Mouse (Mus musculus): ENCODE measurements around the gene Slc22a18. TPM values are rescaled to one million over a fixed set of nuclear protein-coding genes. Genes with fewer than 3 reads are reported as not detected.
"Not testable (repeated sequence)": the region's sequence is repeated elsewhere in the genome, so short reads cannot be mapped to it uniquely, and the experiment has no call there.

The Slc22a18 gene
- polyA plus RNA-seq, 1 experiment from 2014 or later: 4.7 TPM

- 86% methylated on average over 2 of the region's 2 CpGs for WGBS
Measured at GRCm38 (mm10) chr7:143533284-143533683, 59.7 kb downstream of the Slc22a18 start.

DNA sequence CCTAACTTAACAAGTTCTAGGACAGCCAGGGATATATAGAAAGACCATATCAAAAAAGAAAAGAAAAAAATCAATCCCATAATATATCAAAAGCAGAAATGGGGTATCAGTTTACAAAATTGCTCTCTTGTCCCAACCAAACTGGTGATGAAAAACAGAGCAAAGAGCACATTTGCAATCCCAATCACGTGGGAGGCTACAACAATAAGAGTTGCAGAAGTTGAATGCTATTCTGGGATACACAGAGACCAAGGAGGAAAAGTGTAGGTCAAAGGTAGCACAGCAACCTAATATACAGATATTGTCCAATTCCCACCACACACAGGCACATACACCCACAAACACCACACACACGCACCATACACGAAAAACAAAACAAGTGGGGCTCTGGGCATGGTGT is 62.7 kb downstream of the Slc22a18 start:
- Histone ChIP-seq H3K27me3 (ENCODE audit: control insufficient read depth, insufficient read depth, low read length) (no peaks in the 10 kb centered on the region), H3K27ac (ENCODE audit: low read depth, low read length) (no peak overlapping the region), H3K4me3 (ENCODE audit: low read length) (no peak overlapping the region), H3K9ac (ENCODE audit: low read depth, low read length) (no peak overlapping the region), H3K9me3 (ENCODE audit: control insufficient read depth, low read length) (no peaks in the 10 kb centered on the region), H3K36me3 (ENCODE audit: control insufficient read depth, insufficient read depth, low read length) (peaks cover 92% of the 10 kb centered on the region), H3K4me1 (ENCODE audit: control insufficient read depth, insufficient read depth, low read length) (no peaks in the 10 kb centered on the region), H3K4me2 (replicated peaks; ENCODE audit: low read depth, low read length) (no peak overlapping the region)
- ATAC-seq (ENCODE audit: low FRiP score, low TSS enrichment): no peak
- WGBS: 87% methylated on average over 3 of the region's 3 CpGs

More at GRCm38 (mm10) chr7:143533284-143533683, 59.7 kb downstream of the Slc22a18 start:
- ATAC-seq (ENCODE audit: low FRiP score, low TSS enrichment): no peak
- H3K27me3 ChIP-seq (ENCODE audit: control insufficient read depth, insufficient read depth, low read length): no peaks in the 10 kb centered on the region
- no peak overlapping the region for H3K4me3 ChIP-seq (ENCODE audit: low read length)
- H3K36me3 ChIP-seq (ENCODE audit: control insufficient read depth, insufficient read depth, low read length): peaks cover 100% of the 10 kb centered on the region
- H3K9me3 ChIP-seq (ENCODE audit: control insufficient read depth, low read length): no peaks in the 10 kb centered on the region
- H3K4me1 ChIP-seq (ENCODE audit: control insufficient read depth, insufficient read depth, low read length): no peaks in the 10 kb centered on the region
- H3K27ac ChIP-seq (ENCODE audit: low read depth, low read length): no peak overlapping the region
- no peak overlapping the region for H3K9ac ChIP-seq (ENCODE audit: low read depth, low read length)
- no peak overlapping the region for H3K4me2 ChIP-seq (replicated peaks; ENCODE audit: low read depth, low read length)

DNA sequence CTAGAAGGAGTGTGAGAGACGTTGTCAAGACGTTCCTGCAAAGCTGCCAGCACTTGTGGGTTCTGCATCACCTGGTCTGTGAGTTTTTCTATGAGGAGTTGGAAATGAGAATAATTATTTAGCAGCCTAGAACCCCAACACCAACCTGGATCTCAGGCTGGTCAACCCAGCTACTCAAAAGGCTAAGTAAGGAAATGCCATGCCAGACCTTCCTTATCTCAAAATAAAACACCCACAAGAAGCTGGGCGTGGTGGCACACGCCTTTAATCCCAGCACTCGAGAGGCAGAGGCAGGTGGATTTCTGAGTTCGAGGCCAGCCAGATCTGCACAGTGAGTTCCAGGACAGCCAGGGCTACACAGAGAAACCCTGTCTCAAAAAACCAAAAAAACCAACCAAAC is 64.7 kb downstream of the Slc22a18 start:
- not testable (repeated sequence) for H3K4me2 ChIP-seq (replicated peaks; ENCODE audit: low read depth, low read length); ATAC-seq (ENCODE audit: low FRiP score, low TSS enrichment); H3K9ac ChIP-seq (ENCODE audit: low read depth, low read length); H3K27ac ChIP-seq (ENCODE audit: low read depth, low read length); H3K27me3 ChIP-seq (ENCODE audit: control insufficient read depth, insufficient read depth, low read length); H3K4me1 ChIP-seq (ENCODE audit: control insufficient read depth, insufficient read depth, low read length); H3K4me3 ChIP-seq (ENCODE audit: low read length); H3K9me3 ChIP-seq (ENCODE audit: control insufficient read depth, low read length)
- 93% methylated on average over 6 of the region's 6 CpGs for WGBS
- peaks cover 77% of the 10 kb centered on the region for H3K36me3 ChIP-seq (ENCODE audit: control insufficient read depth, insufficient read depth, low read length)

DNA sequence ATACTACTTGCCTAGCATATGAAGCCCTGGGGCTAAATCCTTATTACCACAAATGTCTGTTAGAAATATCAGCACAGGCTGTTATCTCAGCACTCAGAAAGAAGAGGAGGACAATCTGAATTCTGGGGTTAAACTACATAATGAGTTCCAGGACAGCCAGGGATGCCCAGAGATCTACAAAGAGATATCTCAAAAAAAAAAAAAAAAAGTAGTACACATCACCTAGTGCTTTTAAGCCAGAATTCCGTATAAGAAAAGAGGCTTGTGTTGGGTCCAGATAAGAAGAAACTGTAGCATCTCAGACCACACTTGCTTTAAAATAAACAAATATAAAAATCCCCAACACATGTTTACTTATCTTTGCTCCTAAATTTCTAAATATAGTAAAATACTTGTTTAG is 65.1 kb downstream of the Slc22a18 start:
- Histone ChIP-seq H3K9me3 (ENCODE audit: control insufficient read depth, low read length) (no peaks in the 10 kb centered on the region), H3K27ac (ENCODE audit: low read depth, low read length) (no peak overlapping the region), H3K4me3 (ENCODE audit: low read length) (no peak overlapping the region), H3K9ac (ENCODE audit: low read depth, low read length) (no peak overlapping the region), H3K4me1 (ENCODE audit: control insufficient read depth, insufficient read depth, low read length) (no peaks in the 10 kb centered on the region), H3K4me2 (replicated peaks; ENCODE audit: low read depth, low read length) (no peak overlapping the region), H3K36me3 (ENCODE audit: control insufficient read depth, insufficient read depth, low read length) (peaks cover 73% of the 10 kb centered on the region), H3K27me3 (ENCODE audit: control insufficient read depth, insufficient read depth, low read length) (no peaks in the 10 kb centered on the region)
- 79% methylated on average over 1 of the region's 1 CpGs for WGBS
- no peak for ATAC-seq (ENCODE audit: low FRiP score, low TSS enrichment)

DNA sequence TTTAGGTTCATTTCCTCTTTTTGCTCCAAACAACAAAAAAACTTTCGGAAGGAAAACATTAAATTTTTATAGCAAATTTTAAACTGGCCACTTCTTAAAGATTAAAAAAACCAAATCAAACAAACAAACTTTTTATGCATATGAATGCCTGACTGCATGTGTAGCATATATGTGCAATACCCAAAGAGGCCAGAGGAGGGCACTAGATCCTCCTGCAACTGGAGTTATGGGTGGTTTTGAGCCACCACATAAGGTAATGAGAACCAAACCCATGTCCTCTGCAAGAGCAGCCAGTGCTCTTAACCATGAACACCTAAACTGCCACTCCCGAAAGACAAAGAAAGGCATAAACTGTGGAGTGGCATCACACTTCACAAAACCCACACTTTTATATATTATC is 70.8 kb downstream of the Slc22a18 start:
- no peaks in the 10 kb centered on the region for H3K27me3 ChIP-seq (ENCODE audit: control insufficient read depth, insufficient read depth, low read length)
- WGBS: 94% methylated on average over 2 of the region's 2 CpGs

DNA sequence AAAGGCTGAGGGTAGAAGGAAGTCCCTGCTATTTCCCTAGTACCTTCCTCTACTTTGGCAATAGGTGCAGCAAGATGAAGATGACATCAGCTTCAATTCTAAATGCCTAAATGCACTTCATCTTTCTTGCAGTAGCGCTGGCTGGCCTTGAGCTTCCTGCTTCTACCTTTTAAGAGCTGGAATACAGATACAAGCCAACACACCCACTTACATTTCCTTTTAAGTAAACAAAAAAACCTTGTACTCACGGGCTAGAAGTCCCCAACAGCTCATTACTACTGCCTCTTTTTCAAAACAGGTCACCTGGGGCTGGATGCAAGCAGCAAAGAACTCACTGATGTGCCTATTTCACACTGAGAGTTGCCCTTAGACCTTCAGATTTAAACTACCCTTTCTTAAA is 73.0 kb downstream of the Slc22a18 start:
- 52% methylated on average over 2 of the region's 2 CpGs for WGBS
- H3K4me1 ChIP-seq (ENCODE audit: control insufficient read depth, insufficient read depth, low read length): peaks cover 26% of the 10 kb centered on the region

More for the DNA sequence above, 70.8 kb downstream of the Slc22a18 start:
- Histone ChIP-seq H3K9ac (ENCODE audit: low read depth, low read length) (no peak overlapping the region), H3K4me1 (ENCODE audit: control insufficient read depth, insufficient read depth, low read length) (peaks cover 21% of the 10 kb centered on the region), H3K4me3 (ENCODE audit: low read length) (no peak overlapping the region), H3K9me3 (ENCODE audit: control insufficient read depth, low read length) (no peaks in the 10 kb centered on the region), H3K4me2 (replicated peaks; ENCODE audit: low read depth, low read length) (no peak overlapping the region), H3K27ac (ENCODE audit: low read depth, low read length) (no peak overlapping the region), H3K36me3 (ENCODE audit: control insufficient read depth, insufficient read depth, low read length) (peaks cover 24% of the 10 kb centered on the region)
- ATAC-seq (ENCODE audit: low FRiP score, low TSS enrichment): no peak

DNA sequence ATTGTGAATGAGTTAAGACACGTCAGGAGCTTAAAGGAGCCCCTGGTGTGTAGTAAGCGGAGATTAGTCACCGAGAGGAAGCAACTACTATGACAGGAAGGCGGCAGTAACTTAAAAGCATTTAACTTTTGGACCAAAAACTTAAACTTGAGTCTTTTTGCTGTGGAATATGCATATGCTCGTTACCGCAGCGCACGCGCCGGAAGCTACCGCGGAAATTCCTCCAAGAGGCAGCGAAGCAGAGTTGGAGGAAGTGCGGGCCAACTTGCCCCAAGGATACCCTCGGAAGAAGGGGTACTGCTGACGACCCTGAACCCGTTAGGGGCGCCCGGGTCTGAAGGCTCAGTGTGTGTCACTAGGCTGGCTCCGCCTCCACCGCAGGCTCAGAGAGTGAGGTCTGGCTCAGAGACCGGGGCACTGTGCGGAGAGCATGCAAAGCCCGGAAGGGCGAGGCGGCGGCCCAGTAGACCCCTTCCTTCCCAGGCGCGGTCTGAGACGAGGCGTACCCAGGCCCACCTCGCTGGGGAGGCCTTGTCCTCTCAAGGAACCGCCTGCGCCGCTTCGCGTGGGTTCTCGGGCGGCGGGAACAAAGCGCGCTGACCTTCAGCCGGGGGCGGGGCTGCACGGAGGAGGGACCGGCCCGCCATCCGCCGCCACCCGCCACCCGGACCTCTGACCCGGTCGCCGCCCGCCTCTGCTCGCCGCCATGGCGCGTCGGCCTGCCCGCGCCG is 74.9 kb downstream of the Slc22a18 start:
- Histone ChIP-seq H3K9ac (ENCODE audit: low read depth, low read length) (peak overlapping the region; percentile 93), H3K4me2 (replicated peaks; ENCODE audit: low read depth, low read length) (peak overlapping the region; percentile 82), H3K9me3 (ENCODE audit: control insufficient read depth, low read length) (no peaks in the 10 kb centered on the region), H3K27me3 (ENCODE audit: control insufficient read depth, insufficient read depth, low read length) (no peaks in the 10 kb centered on the region), H3K36me3 (ENCODE audit: control insufficient read depth, insufficient read depth, low read length) (peaks cover 8% of the 10 kb centered on the region; the same call in 1 of the 2 replicates), H3K4me3 (ENCODE audit: low read length) (peak overlapping the region; percentile 97), H3K4me1 (ENCODE audit: control insufficient read depth, insufficient read depth, low read length) (peaks cover 26% of the 10 kb centered on the region), H3K27ac (ENCODE audit: low read depth, low read length) (peak overlapping the region; percentile 96)
- peak; percentile 82 for ATAC-seq (ENCODE audit: low FRiP score, low TSS enrichment)
- WGBS: under 1% methylated on average over 37 of the region's 63 CpGs

More for the DNA sequence above, 73.0 kb downstream of the Slc22a18 start:
- Histone ChIP-seq H3K27ac (ENCODE audit: low read depth, low read length) (no peak overlapping the region), H3K36me3 (ENCODE audit: control insufficient read depth, insufficient read depth, low read length) (peaks cover 10% of the 10 kb centered on the region), H3K9me3 (ENCODE audit: control insufficient read depth, low read length) (no peaks in the 10 kb centered on the region), H3K4me3 (ENCODE audit: low read length) (no peak overlapping the region), H3K27me3 (ENCODE audit: control insufficient read depth, insufficient read depth, low read length) (no peaks in the 10 kb centered on the region), H3K9ac (ENCODE audit: low read depth, low read length) (0 out of 2 replicates have a peak overlapping the region, but pooled peaks have one; percentile 28), H3K4me2 (replicated peaks; ENCODE audit: low read depth, low read length) (peak overlapping the region; percentile 82; the same call in 1 of the 2 replicates)
- ATAC-seq (ENCODE audit: low FRiP score, low TSS enrichment): no peak

Other genes starting within 250 kb of the Slc22a18 start
- gene Cdkn1c, start 12.7 kb upstream of the Slc22a18 start, polyA plus RNA-seq (2014; fragmentation: Nextera tagmentation; extraction: Ambion mirVana): 1,196 and 1,506 TPM in 2 replicates
- gene Phlda2, start 29.4 kb downstream of the Slc22a18 start, polyA plus RNA-seq (2014; fragmentation: Nextera tagmentation; extraction: Ambion mirVana): 7.3 and 10.6 TPM in 2 replicates
- 138 and 158 TPM in 2 replicates for gene Nap1l4, start 75.4 kb downstream of the Slc22a18 start, polyA plus RNA-seq (2014; fragmentation: Nextera tagmentation; extraction: Ambion mirVana)
- gene Cars, start 126.4 kb downstream of the Slc22a18 start, polyA plus RNA-seq (2014; fragmentation: Nextera tagmentation; extraction: Ambion mirVana): 47.0 and 64.4 TPM in 2 replicates
- gene Tnfrsf26, start 155.0 kb downstream of the Slc22a18 start, polyA plus RNA-seq (2014; fragmentation: Nextera tagmentation; extraction: Ambion mirVana): 0.37 and 0.69 TPM in 2 replicates
- gene Tnfrsf22, start 175.9 kb downstream of the Slc22a18 start, polyA plus RNA-seq (2014; fragmentation: Nextera tagmentation; extraction: Ambion mirVana): 15.1 and 15.7 TPM in 2 replicates
- 0.84 and 1.7 TPM in 2 replicates for gene Tnfrsf23, start 212.1 kb downstream of the Slc22a18 start, polyA plus RNA-seq (2014; fragmentation: Nextera tagmentation; extraction: Ambion mirVana)